Mouse (Mus musculus) testis, adult 2 months (tissue): Measurements from ENCODE around the gene Arid2.

ENCODE experiments used
- CTCF ChIP-seq: fragments of 200-500 bp; IDR thresholded peaks from 2 replicates; pipeline ENCODE4 v1.5.1; 2012; ENCODE audit warnings: low read depth, mild to moderate bottlenecking, inconsistent platforms, low read length, moderate library complexity; ENCODE audit not compliant: control insufficient read depth, insufficient read depth, insufficient replicate concordance
- POLR2A ChIP-seq: fragments of 200-500 bp; IDR thresholded peaks from 2 replicates; pipeline ENCODE4 v1.6.1; 2012; ENCODE audit warnings: low read depth, mild to moderate bottlenecking, inconsistent platforms, low read length, moderate library complexity; ENCODE audit not compliant: control insufficient read depth

DNA sequence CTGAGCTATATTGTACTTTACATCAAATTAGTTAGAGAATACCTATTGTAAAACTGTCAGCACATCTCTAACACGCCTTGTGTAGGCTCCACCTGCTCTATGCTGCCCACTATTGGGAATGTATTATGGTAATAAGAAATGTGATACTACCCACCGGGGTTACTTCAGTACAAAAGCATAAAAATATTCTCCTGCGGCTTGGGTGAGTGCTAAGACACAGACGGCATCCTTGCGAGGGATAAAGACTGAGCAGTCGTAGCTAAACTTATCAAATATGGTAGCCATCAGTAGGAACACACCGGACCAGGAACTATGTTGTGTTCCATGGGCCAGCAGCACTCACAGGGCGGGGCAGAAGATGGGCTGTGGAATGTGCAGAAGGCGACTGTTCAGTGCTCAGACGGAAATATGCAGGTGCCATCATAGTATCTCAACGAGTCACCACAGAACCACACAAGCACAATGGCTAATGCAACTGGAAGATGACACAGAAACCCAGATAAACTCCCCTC is 3.3 kb upstream of the Arid2 start:
- TF ChIP-seq CTCF (no peak), POLR2A (0 out of 2 replicates have a peak, but pooled peaks have one; percentile 25)
